Mouse (Mus musculus) right cerebral cortex, postnatal 10 days (tissue): ENCODE results near the gene Ldhd.
"Not testable (repeated sequence)": the region's sequence is repeated elsewhere in the genome, so short reads cannot be mapped to it uniquely, and the experiment has no call there.

Experiments used
- DNase-seq, 2 experiments: peaks; one replicate each; pipeline ENCODE4 v3.0.0; 2021; ENCODE audit warnings: low spot score in 2 of 2

Gene Ldhd

GRCm38 (mm10) chr8:111630105-111630521 is at the start of gene Ldhd:
TSS of gene Ldhd (minus strand) at chr8:111630374.
- peak; percentile 66 to 67 for DNase-seq

- DNase-seq: peak; percentile 59 to 70
Measured at GRCm38 (mm10) chr8:111678848-111679247, 48.7 kb upstream of the Ldhd start.

- DNase-seq: peak; percentile 59 to 72
Measured at GRCm38 (mm10) chr8:111678111-111678510, 47.9 kb upstream of the Ldhd start.

GRCm38 (mm10) chr8:111676237-111676636 is 46.1 kb upstream of the Ldhd start:
- no peak for DNase-seq

- no peak for DNase-seq
Measured at GRCm38 (mm10) chr8:111666751-111667150, 36.6 kb upstream of the Ldhd start.

GRCm38 (mm10) chr8:111662473-111662872 is 32.3 kb upstream of the Ldhd start:
- DNase-seq: peak; percentile 65 to 75

GRCm38 (mm10) chr8:111658819-111659423 is 28.7 kb upstream of the Ldhd start:
- DNase-seq: no peak

GRCm38 (mm10) chr8:111657312-111657854 is 27.2 kb upstream of the Ldhd start:
- DNase-seq: no peak

GRCm38 (mm10) chr8:111653524-111653923 is 23.4 kb upstream of the Ldhd start:
- DNase-seq: no peak

GRCm38 (mm10) chr8:111650651-111651050 is 20.5 kb upstream of the Ldhd start:
- DNase-seq: no peak

- no peak for DNase-seq
Measured at GRCm38 (mm10) chr8:111648834-111649233, 18.7 kb upstream of the Ldhd start.

- no peak for DNase-seq
Measured at GRCm38 (mm10) chr8:111645715-111646114, 15.5 kb upstream of the Ldhd start.

- DNase-seq: not testable (repeated sequence)
Measured at GRCm38 (mm10) chr8:111644286-111645051, 14.3 kb upstream of the Ldhd start.

- DNase-seq: peak; percentile 97 to 98
Measured at GRCm38 (mm10) chr8:111643264-111644141, 13.3 kb upstream of the Ldhd start, which contains the start of gene Zfp1. TSS of gene Zfp1 (plus strand) at chr8:111643401.

- DNase-seq: no peak
Measured at GRCm38 (mm10) chr8:111642939-111643263, 12.7 kb upstream of the Ldhd start.

- no peak for DNase-seq
Measured at GRCm38 (mm10) chr8:111642496-111642895, 12.3 kb upstream of the Ldhd start.

GRCm38 (mm10) chr8:111641064-111641463 is 10.9 kb upstream of the Ldhd start:
- no peak for DNase-seq

- no peak for DNase-seq
Measured at GRCm38 (mm10) chr8:111638086-111638485, 7.9 kb upstream of the Ldhd start.

GRCm38 (mm10) chr8:111632976-111633375 is 2.8 kb upstream of the Ldhd start:
- no peak for DNase-seq

GRCm38 (mm10) chr8:111631589-111631988 is 1.4 kb upstream of the Ldhd start:
- no peak for DNase-seq

GRCm38 (mm10) chr8:111628894-111629501 is 1.2 kb downstream of the Ldhd start:
- DNase-seq: no peak

- DNase-seq: no peak
Measured at GRCm38 (mm10) chr8:111628401-111628800, 1.8 kb downstream of the Ldhd start.
